Mouse (Mus musculus): ENCODE data around the gene Grk3.
A peak's percentile ranks its signal among the peaks of the same experiment; 100 is the strongest.

Gene Grk3

GRCm38 (mm10) chr5:113015236-113016061 lies at the start of gene Grk3:
Gene Grk3, minus strand, starts transcription at chr5:113015791.
- DNase-seq (ENCODE audit: inconsistent ontology term), result peak; percentile 61

GRCm38 (mm10) chr5:113054308-113054707 lies 38.7 kb upstream of the Grk3 start:
- peak; percentile 66 for DNase-seq (ENCODE audit: inconsistent ontology term)

GRCm38 (mm10) chr5:113050581-113051185 lies 35.1 kb upstream of the Grk3 start:
- no peak for DNase-seq (ENCODE audit: inconsistent ontology term)

GRCm38 (mm10) chr5:113049876-113050275 lies 34.3 kb upstream of the Grk3 start:
- DNase-seq (ENCODE audit: inconsistent ontology term), result peak; percentile 57

- DNase-seq (ENCODE audit: inconsistent ontology term), result no peak
These were observed 30.1 kb upstream of the Grk3 start for GRCm38 (mm10) chr5:113045511-113046273.

- DNase-seq (ENCODE audit: inconsistent ontology term), result no peak
These were observed 27.9 kb upstream of the Grk3 start for GRCm38 (mm10) chr5:113043531-113043930.

GRCm38 (mm10) chr5:113041567-113042071 lies 26.0 kb upstream of the Grk3 start:
- peak; percentile 79 for DNase-seq (ENCODE audit: inconsistent ontology term)

- no peak for DNase-seq (ENCODE audit: inconsistent ontology term)
These were observed 25.2 kb upstream of the Grk3 start for GRCm38 (mm10) chr5:113040776-113041175.

- DNase-seq (ENCODE audit: inconsistent ontology term), result no peak
These were observed 23.0 kb upstream of the Grk3 start for GRCm38 (mm10) chr5:113038601-113039000.

GRCm38 (mm10) chr5:113035094-113036047 lies 19.8 kb upstream of the Grk3 start:
- peak; percentile 51 for DNase-seq (ENCODE audit: inconsistent ontology term)

- peak; percentile 64 for DNase-seq (ENCODE audit: inconsistent ontology term)
These were observed 15.7 kb upstream of the Grk3 start for GRCm38 (mm10) chr5:113031201-113031754.

- DNase-seq (ENCODE audit: inconsistent ontology term), result no peak
These were observed 14.5 kb upstream of the Grk3 start for GRCm38 (mm10) chr5:113030082-113030481.

GRCm38 (mm10) chr5:113026706-113027105 lies 11.1 kb upstream of the Grk3 start:
- no peak for DNase-seq (ENCODE audit: inconsistent ontology term)

GRCm38 (mm10) chr5:113024154-113024764 lies 8.7 kb upstream of the Grk3 start:
- DNase-seq (ENCODE audit: inconsistent ontology term), result peak; percentile 37

- DNase-seq (ENCODE audit: inconsistent ontology term), result no peak
These were observed 2.6 kb upstream of the Grk3 start for GRCm38 (mm10) chr5:113018190-113018589.

- DNase-seq (ENCODE audit: inconsistent ontology term), result no peak
These were observed 1.4 kb upstream of the Grk3 start for GRCm38 (mm10) chr5:113017004-113017403.

GRCm38 (mm10) chr5:113014808-113015235 lies 769 bp downstream of the Grk3 start:
- DNase-seq (ENCODE audit: inconsistent ontology term), result peak; percentile 37

- no peak for DNase-seq (ENCODE audit: inconsistent ontology term)
These were observed 1.3 kb downstream of the Grk3 start for GRCm38 (mm10) chr5:113014111-113014807.

GRCm38 (mm10) chr5:113011926-113012325 lies 3.7 kb downstream of the Grk3 start:
- no peak for DNase-seq (ENCODE audit: inconsistent ontology term)
